Mouse (Mus musculus): ENCODE data around the gene Ppp1r12a.

The Ppp1r12a gene

DNA sequence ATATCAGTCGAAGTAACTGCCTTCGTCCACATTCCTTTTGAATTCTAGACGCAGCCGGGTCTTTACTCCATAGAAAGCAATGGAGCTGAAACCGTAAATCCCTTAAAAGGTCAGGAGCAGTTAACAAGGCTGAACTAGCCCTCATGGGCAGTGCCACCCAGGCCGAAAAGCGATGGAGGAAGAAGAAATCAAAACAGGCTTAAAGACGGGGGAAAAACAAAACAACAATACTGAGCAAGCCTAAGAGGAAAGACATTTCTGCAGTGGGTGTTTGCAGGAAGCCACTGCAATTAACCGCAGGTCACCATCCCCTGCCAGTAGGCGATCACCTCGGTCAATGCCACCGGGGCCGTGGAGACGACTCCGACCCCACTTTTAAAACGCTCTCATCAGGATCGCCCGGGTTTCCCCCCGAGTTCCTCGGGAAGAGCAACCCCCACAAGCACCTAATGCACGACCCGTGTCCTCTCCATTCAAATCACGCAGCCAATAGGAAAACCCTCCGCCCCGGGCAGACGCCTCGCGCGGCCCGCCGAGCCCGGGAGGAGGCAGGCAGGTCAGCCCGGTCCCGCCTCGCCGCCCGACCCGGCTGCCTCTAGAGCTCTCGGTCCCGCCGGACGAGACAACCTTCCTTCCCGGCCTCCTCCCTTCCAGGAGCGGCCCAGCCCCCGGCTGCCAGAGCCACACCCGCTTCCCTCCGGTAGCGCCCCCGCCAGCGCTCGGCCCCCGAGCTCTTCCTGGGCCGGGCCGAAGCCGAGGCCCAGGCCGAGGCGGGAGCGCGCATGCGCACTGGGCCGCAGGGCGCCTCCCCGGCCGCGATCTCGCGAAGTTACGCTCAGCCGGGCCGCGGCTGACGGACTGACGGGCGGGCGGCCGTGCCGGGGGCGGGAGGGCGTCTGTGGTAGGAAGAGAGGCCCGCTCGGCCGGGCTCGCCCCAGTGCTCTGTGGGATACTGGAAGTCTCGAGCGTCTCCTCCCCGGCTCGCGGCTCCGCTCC lies at the start of gene Ppp1r12a:
Gene Ppp1r12a (plus strand): TSS at position 933 of the 996 bp plus-strand sequence.
- DNase-seq (ENCODE audit: low read depth): peak; percentile 84

DNA sequence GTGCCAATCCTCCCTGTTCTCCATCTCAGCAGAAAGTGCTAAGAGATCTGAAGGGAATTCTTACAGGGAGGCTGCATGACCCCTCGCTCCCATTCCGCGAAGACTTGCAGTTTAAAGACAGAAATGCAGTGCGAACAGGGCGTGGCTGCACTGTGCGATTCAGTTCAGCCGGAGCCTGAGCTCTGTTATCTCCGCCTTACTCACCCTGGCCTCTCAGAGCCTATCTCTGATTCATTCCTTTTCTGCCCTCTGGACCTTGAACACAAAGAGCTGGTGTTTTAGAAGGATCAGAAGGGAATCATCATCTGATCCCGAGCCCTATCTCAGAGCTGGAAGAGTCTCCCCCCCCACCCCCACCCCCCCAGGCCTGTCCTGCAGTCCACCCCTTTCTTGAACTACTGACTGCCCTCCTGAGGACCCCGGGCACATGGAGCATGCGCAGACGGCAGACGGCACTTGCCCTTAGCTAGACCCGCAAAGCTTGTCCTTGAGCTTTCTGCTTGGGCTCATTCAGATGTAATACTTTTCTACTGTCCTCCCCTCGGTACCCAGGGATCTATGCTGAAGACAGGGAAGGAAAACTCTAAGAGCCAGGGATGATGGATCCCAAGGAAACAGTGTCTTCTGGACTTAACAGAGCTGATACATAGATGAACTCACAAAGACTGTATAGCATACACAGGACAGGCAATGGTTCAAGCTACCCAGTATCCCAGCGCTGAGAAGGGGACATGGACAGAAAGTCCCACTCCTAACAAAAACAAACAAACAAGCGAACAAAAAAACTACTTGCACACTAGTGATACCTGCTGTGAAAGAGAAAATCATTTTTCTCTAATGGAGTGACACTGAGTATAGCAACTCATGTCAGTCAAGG lies 48.4 kb upstream of the Ppp1r12a start:
- peak; percentile 48 for DNase-seq (ENCODE audit: low read depth)

DNA sequence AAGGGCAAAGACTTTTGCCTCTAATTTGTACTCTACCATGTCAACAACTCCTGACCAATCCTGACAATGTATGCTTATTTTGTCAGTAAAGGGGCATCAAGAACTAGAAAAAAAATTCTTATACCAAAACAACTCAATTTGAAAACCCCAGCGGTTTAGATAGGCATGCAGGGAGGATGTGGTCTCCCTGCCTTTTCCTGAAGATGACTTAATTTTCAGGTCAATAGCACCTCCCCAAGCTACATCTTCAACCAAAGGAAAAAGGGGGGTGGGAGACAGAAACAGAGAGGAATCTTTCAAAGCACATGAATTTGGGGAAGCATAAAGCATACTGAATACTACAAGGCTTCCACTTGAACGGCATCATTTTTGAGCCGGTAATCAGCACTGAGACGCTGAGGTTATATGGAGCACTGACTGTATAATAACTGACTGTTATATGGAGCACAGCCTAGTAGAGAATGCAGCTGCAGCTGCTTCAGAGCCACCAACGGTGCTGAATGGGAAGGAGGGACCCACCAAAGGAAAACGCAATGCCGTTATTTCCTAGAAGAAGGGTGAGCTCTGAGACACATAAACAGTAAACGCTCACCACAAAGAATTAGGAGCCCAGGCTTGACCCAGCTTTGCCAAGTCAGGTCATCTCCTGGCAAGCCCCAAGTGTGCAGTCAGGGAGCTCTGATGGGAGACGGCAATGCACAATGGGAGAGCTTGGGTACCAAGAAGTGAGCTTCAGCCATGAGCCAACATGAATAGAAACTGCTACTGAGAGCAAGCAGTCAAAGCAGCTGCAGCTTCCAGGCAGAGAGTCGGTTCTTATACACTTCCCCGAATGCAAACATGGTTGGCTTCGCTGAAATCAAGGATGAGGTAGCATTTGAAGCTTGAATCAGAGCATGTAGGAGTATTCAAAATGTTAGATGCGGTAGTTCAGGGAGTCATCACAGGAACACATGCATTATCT lies 43.5 kb upstream of the Ppp1r12a start:
- DNase-seq (ENCODE audit: low read depth): no peak

DNA sequence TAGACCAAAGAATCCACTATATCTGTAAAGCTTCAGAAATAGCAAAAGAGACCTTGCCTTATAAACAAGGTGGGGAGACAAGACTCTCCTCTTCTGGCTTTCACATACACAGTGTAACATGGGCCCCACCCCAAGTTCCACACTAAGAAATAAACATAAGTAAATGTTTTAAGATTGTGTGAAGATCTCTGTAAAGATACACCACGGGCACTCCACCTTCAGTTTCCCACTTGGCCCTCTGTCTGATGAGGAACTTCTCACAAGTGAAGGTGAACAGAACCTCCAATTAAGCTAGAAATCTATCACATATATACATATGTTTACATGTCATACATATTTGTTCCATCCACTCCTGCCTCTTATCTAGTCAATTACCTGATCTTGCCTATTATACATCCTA lies 42.6 kb upstream of the Ppp1r12a start:
- no peak for DNase-seq (ENCODE audit: low read depth)

DNA sequence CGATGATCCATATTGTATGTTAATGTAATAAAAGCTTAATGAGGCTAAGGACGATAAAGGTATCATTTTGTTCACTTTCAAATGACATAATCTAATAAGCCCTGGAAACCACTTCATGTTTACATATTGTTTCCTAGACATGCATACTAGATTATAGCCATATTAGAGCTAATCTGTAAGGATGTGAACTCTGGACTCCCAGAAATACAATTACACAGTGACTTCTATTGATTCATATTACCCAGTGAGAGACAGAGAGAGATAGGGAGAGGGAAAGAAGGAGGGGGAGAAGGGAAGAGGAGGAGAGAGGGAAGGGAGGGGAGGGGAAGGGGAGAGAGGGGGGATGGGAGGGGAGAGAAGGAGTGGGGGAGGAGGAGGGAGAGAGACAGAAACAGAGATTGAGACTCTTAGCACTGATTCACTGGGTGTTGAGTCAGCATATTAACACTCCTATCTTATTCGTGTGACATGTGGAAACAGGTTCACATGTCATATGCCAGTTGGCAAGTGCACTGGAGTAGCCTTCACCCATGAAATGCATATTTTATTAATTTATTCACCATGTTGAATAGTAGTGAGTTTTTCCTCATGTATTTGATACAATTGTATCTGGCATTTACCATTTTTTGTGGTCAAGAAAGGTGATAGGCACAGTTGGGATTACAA lies 36.9 kb upstream of the Ppp1r12a start:
- DNase-seq (ENCODE audit: low read depth): no peak

DNA sequence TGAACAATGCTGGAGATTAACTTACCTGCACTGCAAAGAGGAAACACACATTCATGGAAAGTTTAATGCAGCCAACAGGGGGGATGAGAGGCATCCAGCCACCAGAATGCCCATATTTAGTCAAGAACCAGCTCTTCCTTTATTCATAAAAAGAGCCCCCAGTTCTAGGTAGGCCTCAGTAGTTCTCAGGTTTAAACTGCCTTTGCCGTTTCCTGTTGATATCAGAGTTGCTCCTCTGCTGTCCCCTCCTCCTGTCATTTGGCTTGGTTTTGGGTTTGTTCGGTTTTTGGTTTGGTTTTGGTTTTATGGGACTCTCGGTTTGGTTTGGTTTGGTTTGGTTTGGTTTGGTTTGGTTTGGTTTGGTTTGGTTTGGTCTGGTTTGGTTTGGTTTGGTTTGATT lies 32.8 kb upstream of the Ppp1r12a start:
- DNase-seq (ENCODE audit: low read depth): no peak

DNA sequence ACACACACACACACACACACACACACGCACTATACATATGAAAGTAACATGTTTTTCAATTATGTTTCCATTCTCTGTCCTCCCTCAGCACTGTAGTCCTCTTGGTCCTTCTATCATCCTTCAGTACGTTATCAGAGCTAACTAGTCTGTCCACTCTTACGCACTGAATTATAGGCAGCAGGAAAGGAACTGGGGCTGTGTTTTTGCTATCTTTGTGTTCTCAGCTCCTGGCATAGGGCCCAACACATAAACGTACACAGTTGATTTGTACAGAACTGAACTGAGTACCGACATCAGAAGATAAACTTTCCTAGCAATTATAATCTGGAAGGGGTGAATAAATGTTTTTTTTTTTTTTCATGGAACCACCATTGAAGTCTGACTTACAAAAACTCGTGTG lies 30.1 kb upstream of the Ppp1r12a start:
- DNase-seq (ENCODE audit: low read depth): no peak

DNA sequence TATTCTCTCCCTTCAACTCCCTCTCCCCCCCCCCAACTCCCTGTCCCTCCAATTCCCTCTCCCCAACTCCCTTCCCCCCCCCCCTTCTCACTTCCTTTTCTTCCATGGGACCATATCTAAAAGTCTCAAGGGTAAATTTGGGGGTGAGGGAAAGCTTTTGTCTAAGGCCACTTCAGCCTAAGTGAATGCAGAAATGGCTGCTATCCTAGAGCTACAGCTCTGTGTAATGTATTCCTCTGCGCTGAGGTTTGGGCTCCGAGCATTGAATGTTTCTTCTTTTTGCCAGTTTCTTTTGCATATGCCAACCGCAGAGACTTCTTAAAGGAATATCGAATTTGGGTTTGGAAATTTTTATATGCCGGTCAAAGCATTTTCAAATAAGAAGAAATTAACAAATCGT lies 28.7 kb upstream of the Ppp1r12a start:
- no peak for DNase-seq (ENCODE audit: low read depth)

DNA sequence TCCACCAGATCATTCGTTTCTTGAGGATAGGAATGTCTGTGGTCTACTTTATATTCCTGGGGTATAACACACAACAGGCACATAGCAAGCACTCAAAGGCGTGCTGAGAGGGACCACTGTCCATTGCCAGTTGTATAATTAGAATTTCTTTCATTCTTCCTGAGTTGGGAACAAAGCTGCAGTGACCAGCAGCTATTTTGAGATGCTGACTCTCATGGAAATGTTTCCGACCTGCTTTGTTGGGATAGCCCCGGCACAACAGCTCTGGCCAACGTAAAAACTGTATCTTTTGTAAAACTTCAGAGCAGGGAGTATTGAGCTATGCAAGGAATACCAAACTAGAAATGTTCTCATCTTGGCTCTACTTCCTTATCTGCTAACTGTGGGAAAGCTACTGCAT lies 28.2 kb upstream of the Ppp1r12a start:
- no peak for DNase-seq (ENCODE audit: low read depth)

DNA sequence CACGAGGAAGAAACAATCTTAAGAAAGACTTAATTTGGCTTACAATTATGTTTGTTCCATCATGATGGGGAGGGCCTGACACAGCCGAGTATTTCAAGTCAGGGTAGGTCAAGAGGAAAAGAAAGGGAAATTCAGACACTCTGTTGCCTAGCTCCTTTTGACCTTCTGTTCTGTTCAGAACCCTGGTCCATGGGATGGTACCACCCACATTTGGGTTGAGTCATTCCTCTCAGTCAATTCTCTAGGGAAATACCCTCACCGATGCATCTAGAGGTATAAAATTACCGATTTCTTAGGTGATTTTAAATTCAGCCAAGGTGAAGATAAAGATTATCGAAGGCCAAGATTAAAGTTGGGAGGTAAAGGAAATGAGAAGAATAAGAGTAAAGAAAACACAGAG lies 23.6 kb upstream of the Ppp1r12a start:
- no peak for DNase-seq (ENCODE audit: low read depth)

DNA sequence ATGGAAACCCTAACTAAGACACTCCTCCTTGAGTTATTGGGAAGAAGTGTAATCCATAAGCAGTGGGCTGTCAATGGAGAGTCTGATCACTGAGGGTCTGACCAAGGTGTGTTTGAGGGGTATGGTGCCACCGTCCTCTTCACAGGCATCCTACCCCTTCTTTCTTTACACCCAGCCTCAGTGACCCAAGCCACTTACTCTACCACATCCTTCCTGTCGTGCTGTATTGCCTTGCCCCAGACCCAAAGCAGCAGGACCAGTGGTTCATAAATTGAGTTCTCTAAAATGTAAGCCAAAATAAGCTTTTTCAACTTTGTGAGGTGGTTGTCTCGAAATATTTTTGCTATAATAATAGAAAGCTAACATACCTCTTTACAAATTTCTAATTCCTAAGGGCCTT lies 22.2 kb upstream of the Ppp1r12a start:
- DNase-seq (ENCODE audit: low read depth): no peak

DNA sequence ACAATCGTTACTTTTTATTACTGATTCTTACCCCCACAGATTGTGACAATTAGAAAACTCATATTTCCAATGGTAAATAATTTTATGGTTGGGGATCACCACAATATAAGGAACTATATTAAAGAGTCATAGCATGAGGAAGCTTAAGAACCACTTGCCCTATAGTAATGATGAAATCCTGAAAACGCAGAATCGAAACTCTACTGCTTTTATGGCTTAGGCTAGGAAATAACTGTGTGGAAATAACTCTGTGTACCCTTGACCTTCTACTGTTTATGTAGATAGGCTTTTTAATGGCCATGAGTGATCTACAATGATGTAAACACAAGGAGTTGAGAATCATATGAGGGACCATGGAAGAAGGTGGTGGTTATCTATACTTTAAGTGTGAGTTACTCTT lies 21.3 kb upstream of the Ppp1r12a start:
- DNase-seq (ENCODE audit: low read depth): no peak

DNA sequence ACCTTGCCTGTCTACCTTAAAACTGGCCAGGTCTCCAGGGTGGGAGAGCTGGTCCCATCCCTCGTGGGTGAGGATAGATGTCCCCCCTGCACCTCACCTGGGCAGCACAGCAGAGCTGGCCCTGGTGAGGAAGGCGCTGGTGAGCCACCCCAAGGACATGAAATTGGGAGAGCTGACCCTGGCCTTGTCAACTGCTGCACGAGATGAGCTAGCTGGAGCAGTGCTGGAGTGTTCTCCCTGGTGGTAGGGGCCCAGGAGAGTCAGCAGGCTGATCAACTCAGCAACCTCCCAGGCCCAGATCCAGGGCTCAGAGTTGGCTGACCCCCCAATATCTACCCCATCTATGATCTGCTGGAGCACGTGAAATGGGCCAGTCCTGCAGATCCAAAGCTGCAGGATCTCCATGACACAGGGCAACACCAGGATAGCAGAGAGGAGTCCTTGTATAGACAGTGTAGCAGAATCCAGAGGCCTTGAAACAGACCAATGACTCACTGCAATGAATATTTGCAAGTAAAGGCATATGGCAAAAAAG lies 17.9 kb upstream of the Ppp1r12a start:
- DNase-seq (ENCODE audit: low read depth): no peak

DNA sequence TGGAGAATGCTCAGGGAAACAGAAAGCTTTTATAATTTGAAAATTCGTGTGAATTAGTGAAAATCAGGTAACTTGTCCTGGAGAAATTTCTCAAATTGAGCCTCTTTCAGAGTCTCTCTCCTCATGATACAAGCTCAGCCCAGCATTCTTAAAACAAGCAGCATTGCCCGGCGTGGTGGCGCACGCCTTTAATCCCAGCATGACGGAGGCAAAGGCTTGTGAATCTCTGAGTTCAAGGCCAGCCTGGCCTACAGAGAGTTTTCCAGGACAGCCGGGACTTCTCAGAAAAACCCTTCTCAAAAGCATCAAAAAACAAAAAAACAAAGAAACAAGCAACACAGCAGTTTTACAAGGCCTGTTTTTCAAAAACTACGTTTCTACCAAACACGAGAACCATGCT lies 16.3 kb upstream of the Ppp1r12a start:
- DNase-seq (ENCODE audit: low read depth): no peak

DNA sequence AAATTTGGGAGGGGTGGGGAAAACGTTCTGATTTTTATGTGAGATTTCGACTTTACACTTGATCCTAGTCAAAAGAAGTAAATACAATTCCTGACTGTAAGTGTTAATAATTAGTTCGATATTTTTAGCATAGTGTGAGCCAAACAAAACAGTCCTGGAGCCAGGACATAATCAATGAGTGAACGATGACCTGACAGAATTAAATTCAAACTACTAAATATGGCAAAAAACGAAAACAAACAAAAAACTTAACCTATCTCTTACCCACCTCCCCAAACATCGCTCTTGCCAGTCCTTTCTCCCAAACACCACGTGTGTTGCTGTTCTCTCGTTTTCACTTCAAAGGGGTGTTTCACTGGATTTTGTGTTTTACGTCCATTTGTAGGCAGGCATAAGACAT lies 15.0 kb upstream of the Ppp1r12a start:
- DNase-seq (ENCODE audit: low read depth): no peak

DNA sequence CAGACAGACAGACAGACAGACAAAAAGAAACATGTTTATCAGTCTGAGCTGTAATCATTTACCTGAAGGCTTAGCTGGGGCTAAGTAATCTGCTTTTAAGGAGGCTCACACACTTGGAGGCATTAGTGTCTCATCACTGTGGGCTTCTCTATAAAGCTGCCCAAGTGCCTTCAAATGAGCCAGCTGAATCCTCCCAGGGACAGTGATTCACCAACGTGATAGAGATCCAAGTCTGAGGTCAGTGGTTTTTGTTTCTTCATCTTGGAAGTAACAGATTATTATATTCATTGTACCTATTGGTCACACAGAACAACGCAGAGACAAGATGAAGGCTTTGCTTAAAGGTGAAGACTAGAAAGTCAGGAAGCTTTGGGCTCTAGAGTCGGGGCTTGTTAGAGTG lies 8.7 kb upstream of the Ppp1r12a start:
- no peak for DNase-seq (ENCODE audit: low read depth)

DNA sequence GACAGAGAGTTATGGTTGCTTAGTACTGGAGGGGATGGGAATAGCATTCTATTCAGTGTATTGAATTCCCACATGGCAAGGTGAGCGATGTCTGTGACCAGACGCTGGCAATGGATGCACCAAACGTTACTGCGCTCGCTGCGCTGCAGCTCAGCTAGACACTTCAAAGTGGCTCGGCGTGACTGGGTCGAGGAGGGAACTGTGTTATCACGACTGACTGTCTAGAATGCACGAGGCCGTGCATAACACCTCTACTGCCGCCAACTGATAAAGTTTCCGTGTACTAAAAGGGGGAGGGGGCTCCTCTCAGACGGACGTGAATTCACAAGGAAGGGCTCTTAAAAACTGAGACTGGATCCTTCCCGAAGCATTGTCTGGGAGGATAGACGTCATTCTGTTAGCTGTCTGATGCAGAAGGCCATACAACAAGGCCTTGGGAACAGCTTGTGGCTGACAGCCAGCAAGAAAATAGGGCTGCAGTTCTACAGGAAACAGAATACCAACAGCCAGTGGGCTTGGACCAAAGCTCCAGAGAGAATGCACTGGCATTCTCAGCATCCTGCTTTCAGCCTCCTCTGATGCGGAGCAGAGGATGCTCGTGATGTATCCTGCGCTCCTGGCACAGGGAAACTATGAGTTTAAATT lies 6.8 kb upstream of the Ppp1r12a start:
- no peak for DNase-seq (ENCODE audit: low read depth)

DNA sequence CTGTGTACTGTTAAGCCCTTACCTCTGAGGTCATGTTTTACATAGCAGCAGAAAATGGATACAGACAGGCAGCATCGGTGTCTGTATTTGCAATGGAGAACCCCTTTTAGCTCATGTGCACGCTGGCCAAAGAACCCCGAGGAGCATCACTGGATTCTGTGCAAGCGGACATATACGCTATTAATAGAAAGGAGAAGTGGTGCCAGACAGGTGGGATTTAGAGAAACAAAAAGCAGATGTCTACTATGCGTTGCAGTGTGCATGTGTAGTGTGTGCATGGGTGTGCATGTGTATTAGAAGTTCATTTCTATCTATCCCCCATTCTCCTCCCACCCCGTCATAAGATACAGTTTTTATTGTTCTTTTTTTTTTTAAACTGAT lies 6.3 kb upstream of the Ppp1r12a start:
- no peak for DNase-seq (ENCODE audit: low read depth)

DNA sequence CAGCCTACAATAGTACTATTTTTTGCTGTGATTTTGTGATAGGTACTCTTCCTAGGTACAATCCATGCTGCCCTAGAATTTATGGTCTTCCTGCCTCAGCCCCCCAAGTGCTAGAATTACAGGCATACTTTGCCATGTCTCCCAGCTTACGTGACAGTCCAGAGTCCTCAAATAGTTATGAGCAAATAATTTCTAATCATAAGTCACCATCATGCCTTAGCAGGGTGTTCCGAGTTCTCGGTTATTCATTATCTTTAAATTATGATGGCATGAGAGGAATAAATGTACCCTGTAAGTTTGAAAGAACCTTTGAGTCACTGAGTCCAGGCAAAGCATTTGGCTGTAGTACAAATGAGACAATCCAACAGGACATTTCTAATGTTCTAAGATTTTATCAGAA lies 5.9 kb upstream of the Ppp1r12a start:
- DNase-seq (ENCODE audit: low read depth): no peak

DNA sequence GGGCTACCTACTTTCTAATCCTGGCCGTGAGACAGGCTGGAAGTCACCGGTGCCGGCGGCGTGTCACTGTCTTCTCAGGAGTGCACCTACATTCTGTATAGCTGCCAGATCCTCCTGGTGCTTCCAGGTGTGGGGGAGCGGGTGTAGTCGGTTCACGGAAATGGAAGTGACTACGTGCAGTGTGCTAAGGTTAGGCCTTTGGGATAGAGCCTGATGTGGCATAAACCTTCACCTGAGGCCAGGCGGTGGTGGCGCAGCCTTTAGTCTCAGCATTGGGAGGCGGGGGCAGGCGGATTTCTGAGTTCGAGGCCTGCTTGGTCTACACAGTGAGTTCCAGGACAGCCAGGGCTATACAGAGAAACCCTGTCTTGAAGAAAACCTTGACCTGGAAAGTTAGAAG lies 3.0 kb upstream of the Ppp1r12a start:
- DNase-seq (ENCODE audit: low read depth): no peak
